Mouse (Mus musculus) frontal cortex, postnatal 25 days (tissue): ENCODE measurements around the gene Cabp2.
A peak's percentile ranks its signal among the peaks of the same experiment; 100 is the strongest.
"Not testable (repeated sequence)": the region's sequence is repeated elsewhere in the genome, so short reads cannot be mapped to it uniquely, and the experiment has no call there.

Source experiments
- DNase-seq, 2 experiments: peaks; one replicate each; pipeline ENCODE4 v3.0.0; 2022; ENCODE audit warnings: low spot score in 2 of 2

Cabp2 gene

DNA sequence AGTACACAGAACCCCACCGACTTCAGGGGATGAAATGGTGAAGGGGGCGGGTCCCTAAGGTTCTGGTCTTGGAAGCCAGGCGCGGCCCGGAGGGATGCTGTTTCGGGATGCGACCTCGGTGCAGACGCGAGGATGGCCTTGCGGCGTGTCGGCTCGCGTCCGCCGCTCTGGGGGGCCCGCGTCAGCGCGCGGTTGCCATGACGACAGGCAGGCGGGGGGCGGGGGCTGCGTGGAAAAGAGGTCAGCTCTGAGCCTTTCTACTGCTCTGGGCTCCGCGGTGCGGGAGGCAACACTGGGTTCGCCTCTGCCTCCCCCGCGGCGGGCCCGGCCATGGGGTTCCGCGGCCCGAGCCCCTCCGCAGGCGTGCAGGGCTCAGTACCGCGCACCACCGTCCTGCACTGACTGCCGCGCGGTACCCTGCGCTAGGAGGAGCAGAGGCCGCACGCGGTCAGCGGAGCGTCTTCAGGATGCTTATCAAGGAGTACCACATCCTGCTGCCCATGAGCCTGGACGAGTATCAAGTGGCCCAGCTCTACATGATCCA, 19.4 kb downstream of the Cabp2 start:
- DNase-seq = peak; percentile 51 to 61

DNA sequence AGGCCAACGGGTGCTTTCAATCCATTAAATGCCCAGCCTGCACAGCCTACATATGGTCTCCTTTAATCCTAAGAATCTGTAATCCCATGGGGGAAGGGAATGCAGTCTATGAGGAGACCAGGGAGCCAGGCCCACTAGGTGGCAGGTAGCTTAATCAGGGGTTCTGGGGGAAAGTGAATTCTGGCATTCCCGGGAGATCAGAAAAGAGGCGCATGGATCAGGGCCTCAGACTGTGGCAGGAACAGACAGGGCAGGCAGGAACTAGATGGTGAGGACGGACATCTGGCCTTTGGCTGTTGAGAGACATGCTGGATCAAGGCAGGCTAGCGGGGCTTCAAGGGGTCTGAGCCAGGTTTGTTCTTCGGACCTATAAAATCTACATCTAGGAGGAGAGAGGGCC, 20.1 kb downstream of the Cabp2 start:
- no peak for DNase-seq

- DNase-seq = no peak
These were observed 20.7 kb downstream of the Cabp2 start for GRCm38 (mm10) chr19:4102049-4102448.

- DNase-seq = no peak
These were observed 21.2 kb downstream of the Cabp2 start for GRCm38 (mm10) chr19:4102626-4103025.

DNA sequence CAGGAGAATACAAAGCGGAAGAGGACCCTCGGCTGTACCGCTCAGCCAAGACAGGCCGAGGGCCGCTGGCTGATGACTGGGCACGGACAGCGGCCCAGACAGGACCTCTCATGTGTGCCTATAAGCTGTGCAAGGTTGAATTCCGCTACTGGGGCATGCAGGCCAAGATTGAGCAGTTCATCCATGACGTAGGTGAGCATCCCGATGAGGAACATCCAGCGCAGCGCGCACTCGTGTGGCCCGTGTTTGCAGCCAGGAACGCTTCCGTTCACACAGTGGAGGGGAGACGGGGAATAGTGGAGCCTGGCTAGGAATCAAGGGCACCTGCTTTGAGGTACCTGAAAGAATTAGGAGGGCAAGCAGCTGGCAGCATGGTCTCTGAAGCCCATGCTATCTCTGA, 21.9 kb downstream of the Cabp2 start:
- no peak for DNase-seq

DNA sequence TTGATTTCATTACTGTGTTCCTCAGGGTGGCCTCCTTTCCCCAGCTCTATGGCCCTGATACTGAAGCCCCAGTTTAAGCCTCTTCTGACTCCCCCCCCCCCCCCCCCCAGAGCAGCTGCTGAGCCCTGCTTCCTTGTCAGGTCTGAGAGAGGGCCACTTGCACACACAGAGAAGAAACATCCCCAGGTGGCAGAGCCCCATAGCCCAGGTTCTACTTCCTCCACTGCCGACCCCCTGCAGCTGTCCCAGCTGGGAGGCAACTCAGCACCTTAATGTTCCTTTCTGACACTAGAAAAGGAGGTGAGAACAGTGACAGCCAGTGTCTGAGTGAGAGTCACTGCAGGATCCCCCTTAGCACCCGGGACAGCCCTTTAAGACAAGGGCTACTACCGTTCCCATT, 22.4 kb downstream of the Cabp2 start:
- no peak for DNase-seq

GRCm38 (mm10) chr19:4104675-4105194, 23.4 kb downstream of the Cabp2 start:
- DNase-seq = no peak

DNA sequence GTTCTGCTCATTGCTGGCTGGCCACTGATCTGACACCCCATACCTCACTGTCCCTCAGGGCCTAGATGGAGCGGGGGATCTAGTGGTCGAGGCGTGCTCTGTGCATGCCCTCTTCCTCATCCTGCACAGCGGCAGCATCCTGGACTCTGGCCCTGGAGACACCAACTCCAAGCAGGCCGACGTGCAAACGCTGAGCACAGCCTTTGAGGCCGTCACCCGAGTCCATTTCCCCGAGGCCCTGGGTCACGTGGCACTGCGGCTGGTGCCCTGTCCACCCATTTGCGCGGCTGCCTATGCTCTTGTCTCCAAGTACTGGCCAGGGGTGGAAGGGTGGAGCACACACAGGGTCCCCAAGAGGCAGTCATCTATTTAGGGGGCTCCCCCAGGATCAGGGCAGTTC, 25.3 kb downstream of the Cabp2 start:
- no peak for DNase-seq

GRCm38 (mm10) chr19:4108535-4108934, 27.2 kb downstream of the Cabp2 start:
- no peak for DNase-seq

DNA sequence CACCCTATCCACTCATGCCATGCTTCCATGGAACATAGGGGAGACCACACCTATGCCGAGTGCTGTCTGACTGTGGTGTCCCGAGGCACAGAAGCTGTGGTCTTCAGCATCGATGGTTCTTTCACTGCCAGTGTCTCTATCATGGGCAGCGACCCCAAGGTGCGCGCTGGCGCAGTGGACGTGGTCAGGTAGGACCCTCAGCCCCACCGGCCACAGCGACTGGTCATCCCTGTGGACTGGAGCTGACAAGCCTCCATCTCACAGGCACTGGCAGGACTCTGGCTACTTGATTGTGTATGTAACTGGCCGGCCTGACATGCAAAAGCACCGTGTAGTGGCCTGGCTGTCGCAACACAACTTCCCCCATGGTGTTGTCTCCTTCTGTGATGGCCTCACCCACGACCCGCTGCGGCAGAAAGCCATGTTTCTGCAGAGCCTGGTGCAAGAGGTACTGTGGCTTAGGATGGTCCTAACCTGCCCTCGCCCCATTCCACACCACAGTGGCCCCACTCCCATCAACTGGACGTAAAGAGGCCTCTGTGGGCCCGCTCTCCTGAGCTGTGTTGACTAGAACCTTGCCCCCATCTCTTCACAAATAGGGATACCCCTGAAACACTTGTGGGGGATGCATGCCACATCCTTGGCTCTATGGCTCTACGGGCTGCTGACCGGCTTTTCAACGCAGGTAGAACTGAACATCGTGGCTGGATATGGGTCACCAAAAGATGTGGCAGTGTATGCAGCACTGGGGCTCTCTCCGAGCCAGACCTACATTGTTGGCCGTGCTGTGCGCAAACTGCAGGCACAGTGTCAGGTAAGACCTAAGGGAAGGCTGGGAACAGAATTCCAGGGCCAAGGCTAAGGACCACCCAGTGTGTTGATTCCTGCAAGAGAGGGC, 30.9 kb downstream of the Cabp2 start:
- no peak for DNase-seq

- DNase-seq = peak; percentile 44 to 74
These were observed 31.9 kb downstream of the Cabp2 start for GRCm38 (mm10) chr19:4113186-4113805.

- DNase-seq = no peak
These were observed 32.4 kb downstream of the Cabp2 start for GRCm38 (mm10) chr19:4113806-4114230.

DNA sequence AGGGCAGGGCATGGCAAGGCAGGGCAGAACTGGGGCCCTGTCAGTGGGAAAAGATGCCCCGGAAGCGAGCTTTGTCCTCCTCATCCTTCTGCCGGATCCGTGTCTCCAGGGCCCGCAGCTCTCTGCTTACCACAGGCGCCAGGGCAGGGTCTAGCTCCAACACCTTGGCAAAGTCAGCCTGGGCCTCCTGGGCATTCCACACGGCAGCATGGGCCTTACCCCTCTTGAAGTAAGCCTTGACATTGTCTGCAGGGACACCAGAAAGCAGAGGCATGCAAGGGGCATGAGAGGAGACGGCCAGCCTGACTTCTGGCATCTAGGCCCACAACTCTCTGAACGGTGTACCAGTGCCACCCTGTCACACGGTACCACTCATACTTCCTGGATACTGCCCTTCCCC, 33.2 kb downstream of the Cabp2 start:
- DNase-seq = no peak

DNA sequence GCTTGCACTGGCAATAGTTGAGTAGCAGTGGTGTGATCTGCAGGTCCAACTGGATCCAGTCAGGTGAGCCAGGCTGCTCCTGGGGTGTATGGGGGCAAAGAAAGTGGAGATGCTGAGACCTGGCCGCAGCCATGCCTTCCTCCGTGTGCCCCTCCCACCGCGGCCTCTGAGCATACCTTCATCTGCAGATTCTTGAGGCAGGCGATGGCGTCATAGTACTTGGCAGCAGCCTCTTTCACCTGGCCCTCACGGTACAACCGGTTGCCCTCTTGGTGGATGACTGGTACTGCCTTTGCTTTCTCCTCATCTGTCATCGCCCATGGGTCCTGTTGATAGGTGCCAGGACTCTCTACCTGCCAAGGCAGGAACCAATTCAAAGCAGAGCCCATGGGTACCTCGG, 33.8 kb downstream of the Cabp2 start:
- no peak for DNase-seq

DNA sequence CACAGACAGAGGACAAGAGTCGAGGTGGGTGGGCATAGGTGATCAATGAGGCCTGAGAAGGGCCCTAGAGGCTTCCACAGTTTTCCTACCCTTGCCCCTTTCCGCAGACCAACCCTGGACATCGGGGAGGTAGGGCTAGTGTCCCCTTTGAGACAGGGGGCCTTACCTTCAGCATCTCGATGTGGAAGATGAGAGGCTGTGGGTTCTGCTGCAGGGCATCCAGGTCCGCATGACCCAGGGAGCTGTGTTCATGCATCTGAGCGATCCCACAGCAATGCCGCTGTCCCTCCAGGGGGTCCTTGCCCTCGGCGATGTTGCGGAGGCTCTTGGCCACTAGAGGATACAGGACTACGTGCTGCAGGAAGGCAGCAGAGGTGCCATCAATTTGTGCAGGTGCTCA, 34.4 kb downstream of the Cabp2 start:
- no peak for DNase-seq

DNA sequence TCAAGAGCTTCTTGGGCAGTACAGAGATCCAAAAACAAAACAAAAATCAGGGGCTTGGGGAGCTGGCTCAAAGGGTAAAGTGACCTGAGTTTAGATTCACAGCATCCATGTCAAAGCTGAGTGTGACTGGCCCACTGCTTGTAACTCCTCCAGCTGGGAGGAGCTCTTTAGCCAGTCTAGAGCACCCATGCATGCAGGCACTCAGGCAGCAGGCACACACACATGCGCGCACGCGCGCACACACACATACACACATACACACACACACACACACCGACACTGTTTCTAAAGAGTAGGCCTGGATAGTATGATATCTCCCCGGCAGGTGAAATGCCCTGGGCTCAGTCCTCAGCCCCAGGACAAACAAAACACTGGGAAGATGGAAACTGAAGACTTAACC, 35.6 kb downstream of the Cabp2 start:
- no peak for DNase-seq

DNA sequence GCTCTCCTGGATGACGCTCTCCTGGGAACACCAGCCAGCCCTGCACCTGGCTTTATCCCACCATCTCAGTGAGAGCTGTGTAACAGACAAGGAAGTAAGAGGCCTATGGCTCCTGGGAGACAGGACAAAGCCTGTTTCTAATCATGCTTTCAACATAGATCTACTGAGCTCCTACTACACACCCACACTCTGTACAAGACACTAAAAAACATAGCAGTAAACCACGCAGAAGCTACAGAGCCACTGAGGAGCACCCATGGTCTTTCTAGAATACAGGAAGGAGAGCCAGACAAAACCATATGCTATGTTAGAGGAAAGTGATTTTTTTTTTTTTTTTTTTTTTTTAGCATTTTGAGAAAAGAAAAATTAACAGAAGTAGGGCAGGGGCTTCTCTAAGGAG, 37.0 kb downstream of the Cabp2 start:
- no peak for DNase-seq

DNA sequence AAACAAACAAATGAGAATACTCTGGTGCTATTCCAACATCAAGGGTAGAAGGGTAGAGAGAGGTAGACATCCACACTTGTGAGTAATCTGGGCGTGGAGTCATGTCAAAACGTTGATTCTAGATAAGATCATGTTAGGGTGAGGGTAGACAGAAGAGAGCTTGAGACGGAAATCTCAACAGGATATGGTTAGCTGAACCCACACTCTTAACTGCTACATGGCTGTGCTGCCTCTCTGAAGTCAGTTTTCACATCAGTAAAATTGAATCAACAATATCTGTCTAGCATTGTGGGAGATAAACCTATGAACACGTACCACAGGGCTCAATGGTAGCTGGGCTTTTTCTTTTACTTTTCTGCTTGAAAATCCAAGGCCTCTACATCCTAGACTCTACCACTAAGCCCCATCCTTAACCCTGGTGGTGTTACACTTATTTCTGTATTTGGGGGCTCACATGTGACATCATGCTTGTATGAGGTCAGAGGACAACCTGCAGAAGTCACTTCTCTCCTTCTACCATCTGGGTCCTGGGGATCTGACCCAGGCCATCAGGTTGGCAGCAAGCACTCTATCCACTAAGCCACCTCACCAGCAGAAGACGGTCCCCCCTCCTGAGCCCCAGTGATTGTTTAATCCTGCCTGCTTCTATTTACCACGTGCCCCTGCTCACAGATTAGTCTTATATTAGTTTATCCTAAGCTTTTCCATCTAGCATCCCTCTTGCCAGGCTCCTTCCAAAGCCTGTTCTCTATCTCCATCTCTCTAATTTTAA, 38.5 kb downstream of the Cabp2 start:
- no peak for DNase-seq

DNA sequence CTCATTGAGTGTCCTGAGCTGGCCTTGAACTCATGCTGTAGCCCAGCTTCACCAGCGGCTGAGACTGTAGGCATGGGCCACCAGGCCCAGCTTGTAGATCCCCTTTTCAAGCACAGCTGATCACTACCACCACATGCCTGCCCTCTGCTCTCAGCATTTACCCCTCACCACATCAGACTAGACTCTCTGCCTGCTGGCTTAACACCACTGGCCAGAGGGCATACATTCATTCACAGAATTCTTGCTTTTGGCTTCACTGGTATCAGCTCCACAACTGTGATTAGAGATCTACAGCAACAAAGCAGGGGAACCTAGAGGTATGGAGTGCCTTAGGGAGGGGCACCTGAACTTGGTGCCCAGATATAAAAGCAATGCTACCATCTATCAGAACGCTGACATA, 39.1 kb downstream of the Cabp2 start:
- no peak for DNase-seq

- DNase-seq = peak; percentile 95 to 97
These were observed 39.9 kb downstream of the Cabp2 start for GRCm38 (mm10) chr19:4121097-4121805.

- not testable (repeated sequence) for DNase-seq
These were observed 40.5 kb downstream of the Cabp2 start for GRCm38 (mm10) chr19:4121896-4122295.
